Mouse (Mus musculus) olfactory bulb, adult 2 months (tissue): Measurements from ENCODE around the gene Gpr19.

Experiments
- CTCF ChIP-seq: fragments of 200-500 bp; IDR thresholded peaks from 2 replicates; pipeline ENCODE4 v1.5.1; 2012; ENCODE audit warnings: low read depth, mild to moderate bottlenecking, low read length, moderate library complexity; ENCODE audit not compliant: insufficient read depth
- POLR2A ChIP-seq: fragments of 200-500 bp; IDR thresholded peaks from 2 replicates; pipeline ENCODE4 v1.6.1; 2012; ENCODE audit warnings: mild to moderate bottlenecking, low read depth, low read length, moderate library complexity; ENCODE audit not compliant: insufficient read depth

GRCm38 (mm10) chr6:134877276-134877675 is 21.1 kb downstream of the Gpr19 start:
- TF ChIP-seq CTCF: no peak
- TF ChIP-seq POLR2A: no peak
